Mouse (Mus musculus): ENCODE measurements around the gene Dcps. TPM values are rescaled to one million over a fixed set of nuclear protein-coding genes. Genes with fewer than 3 reads are reported as not detected.

Dcps gene
- total and polyA plus RNA-seq, 3 experiments, result 39.1 to 84.2 (median 53.4) TPM

DNA sequence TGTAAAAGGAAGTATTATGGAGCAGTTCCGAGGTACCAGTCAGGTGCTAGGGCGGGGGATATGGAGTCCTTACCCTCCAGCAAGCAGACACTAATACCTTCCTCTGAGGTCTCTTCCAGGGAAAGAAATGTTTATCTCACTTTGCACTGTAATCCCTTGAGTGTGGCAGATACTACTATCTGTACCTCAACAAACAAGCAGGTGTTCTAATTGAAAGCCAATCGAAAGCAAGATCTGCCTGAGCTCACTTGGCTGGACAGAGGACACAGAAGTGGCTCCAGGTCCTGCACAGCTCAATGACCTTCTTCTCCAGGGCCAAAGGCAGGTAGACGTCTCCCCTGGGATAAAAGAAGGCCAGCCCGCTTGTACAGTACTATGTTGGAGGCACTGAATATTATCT lies 65.8 kb downstream of the Dcps start:
- peaks cover 94% of the 10 kb centered on the region for H3K36me3 ChIP-seq (replicated peaks)
- no peaks in the 10 kb centered on the region for H3K9me3 ChIP-seq (replicated peaks)
- no peaks in the 10 kb centered on the region for H3K27me3 ChIP-seq (ENCODE audit: insufficient read depth, low read length)
- DNase-seq (ENCODE audit: low spot score), result no peak
- H3K4me3 ChIP-seq (ENCODE audit: low read depth, low read length), result no peak overlapping the region
- H3K4me1 ChIP-seq (ENCODE audit: insufficient read depth, low read depth, low read length), result peaks cover 85% of the 10 kb centered on the region
- no peak for ATAC-seq (ENCODE audit: extremely low read depth, insufficient number of reproducible peaks, low FRiP score, poor library complexity, severe bottlenecking)
- TF ChIP-seq GATA1 (IDR thresholded peaks at IDR 0.05; ENCODE audit: borderline replicate concordance, low read length), result no peak
- TF ChIP-seq TAL1 (conservative IDR thresholded peaks at IDR 0.05; ENCODE audit: low read depth, low read length), result 0 out of 2 replicates have a peak, but pooled peaks have one; percentile 22
- TF ChIP-seq CTCF (IDR thresholded peaks at IDR 0.05; ENCODE audit: low read depth, low read length), result no peak
- no peak for TF ChIP-seq POLR2AphosphoS5 (IDR thresholded peaks at IDR 0.05; ENCODE audit: insufficient replicate concordance, low read depth, low read length)
- TF ChIP-seq GATA2 (IDR thresholded peaks at IDR 0.05; ENCODE audit: borderline replicate concordance, low read depth, low read length), result no peak

DNA sequence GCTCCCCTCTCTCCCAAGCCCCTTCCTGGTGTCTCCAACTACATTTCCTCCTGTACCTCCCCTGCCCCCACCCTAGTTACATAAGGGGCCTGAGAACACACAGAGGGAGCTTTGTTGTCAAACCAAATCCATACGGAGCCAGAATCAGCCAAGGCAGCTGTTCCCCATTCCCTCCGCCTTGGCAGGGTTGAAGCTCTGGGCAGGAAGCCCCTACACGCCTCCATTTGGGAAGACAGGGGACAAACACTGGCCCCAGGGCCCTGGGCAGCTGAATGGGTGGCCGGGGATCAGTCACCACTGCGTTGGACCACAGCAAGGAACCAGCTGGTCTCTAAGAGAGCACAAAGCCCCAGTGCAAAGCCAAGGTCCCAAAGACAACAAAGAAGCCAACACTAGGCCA lies 66.9 kb downstream of the Dcps start:
- H3K36me3 ChIP-seq (replicated peaks), result peaks cover 93% of the 10 kb centered on the region
- no peaks in the 10 kb centered on the region for H3K27me3 ChIP-seq (ENCODE audit: insufficient read depth, low read length)
- H3K9me3 ChIP-seq (replicated peaks), result no peaks in the 10 kb centered on the region
- H3K4me1 ChIP-seq (ENCODE audit: insufficient read depth, low read depth, low read length), result peaks cover 78% of the 10 kb centered on the region
- no peak for DNase-seq (ENCODE audit: low spot score)
- no peak overlapping the region; the same call in 1 of the 2 replicates for H3K4me3 ChIP-seq (ENCODE audit: low read depth, low read length)
- ATAC-seq (ENCODE audit: extremely low read depth, insufficient number of reproducible peaks, low FRiP score, poor library complexity, severe bottlenecking), result no peak
- TF ChIP-seq CTCF (IDR thresholded peaks at IDR 0.05; ENCODE audit: low read depth, low read length) (no peak), POLR2AphosphoS5 (IDR thresholded peaks at IDR 0.05; ENCODE audit: insufficient replicate concordance, low read depth, low read length) (no peak), TAL1 (conservative IDR thresholded peaks at IDR 0.05; ENCODE audit: low read depth, low read length) (no peak), GATA1 (IDR thresholded peaks at IDR 0.05; ENCODE audit: borderline replicate concordance, low read length) (no peak), GATA2 (IDR thresholded peaks at IDR 0.05; ENCODE audit: borderline replicate concordance, low read depth, low read length) (no peak)

DNA sequence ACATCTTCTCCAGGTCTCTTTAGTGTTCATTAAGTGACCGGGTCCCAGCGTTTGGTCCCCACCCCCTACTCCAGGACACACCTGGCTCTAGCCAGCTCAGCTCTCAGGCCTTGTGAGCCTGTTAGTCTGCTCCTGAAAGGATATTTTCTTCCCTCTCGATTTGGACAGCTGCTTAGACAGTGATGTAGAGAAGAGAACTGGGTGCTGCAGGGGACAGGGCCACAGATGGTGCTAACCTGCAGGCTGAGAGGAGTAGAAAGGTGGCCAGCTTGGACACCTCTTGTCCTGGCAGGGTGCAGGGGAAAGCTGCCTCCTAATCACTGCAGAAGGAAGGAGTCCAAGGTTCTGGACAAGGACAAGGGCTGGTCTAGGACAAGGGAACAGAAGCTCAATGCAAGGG lies 67.8 kb downstream of the Dcps start:
- Histone ChIP-seq H3K4me1 (ENCODE audit: insufficient read depth, low read depth, low read length) (peaks cover 75% of the 10 kb centered on the region), H3K4me3 (ENCODE audit: low read depth, low read length) (no peak overlapping the region), H3K27me3 (ENCODE audit: insufficient read depth, low read length) (no peaks in the 10 kb centered on the region), H3K36me3 (replicated peaks) (peaks cover 92% of the 10 kb centered on the region), H3K9me3 (replicated peaks) (no peaks in the 10 kb centered on the region)
- ATAC-seq (ENCODE audit: extremely low read depth, insufficient number of reproducible peaks, low FRiP score, poor library complexity, severe bottlenecking) (no peak), DNase-seq (ENCODE audit: low spot score) (no peak)
- TF ChIP-seq GATA1 (IDR thresholded peaks at IDR 0.05; ENCODE audit: borderline replicate concordance, low read length), result no peak
- TF ChIP-seq GATA2 (IDR thresholded peaks at IDR 0.05; ENCODE audit: borderline replicate concordance, low read depth, low read length), result no peak
- TF ChIP-seq CTCF (IDR thresholded peaks at IDR 0.05; ENCODE audit: low read depth, low read length), result no peak
- no peak for TF ChIP-seq TAL1 (conservative IDR thresholded peaks at IDR 0.05; ENCODE audit: low read depth, low read length)
- TF ChIP-seq POLR2AphosphoS5 (IDR thresholded peaks at IDR 0.05; ENCODE audit: insufficient replicate concordance, low read depth, low read length), result no peak

DNA sequence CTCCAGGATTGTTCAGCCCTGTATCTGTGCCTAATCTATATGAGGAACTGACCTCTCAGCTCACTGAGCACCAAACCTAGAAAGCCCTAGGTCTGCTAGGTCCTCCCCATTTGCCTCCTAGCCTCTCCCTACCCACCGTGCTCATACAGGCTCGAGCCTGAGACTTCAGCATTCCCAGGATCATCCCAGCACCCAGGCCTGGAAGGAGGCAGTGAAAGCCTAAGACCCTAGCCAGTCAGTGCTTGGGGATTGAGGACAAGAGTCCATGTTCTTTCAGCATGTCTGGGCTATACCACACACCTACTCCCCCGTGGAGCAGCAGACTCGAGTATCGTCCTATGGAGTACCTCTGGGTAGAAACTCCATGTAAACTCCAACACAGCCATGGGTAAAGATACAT lies 68.5 kb downstream of the Dcps start:
- Histone ChIP-seq H3K4me1 (ENCODE audit: insufficient read depth, low read depth, low read length) (peaks cover 71% of the 10 kb centered on the region), H3K36me3 (replicated peaks) (peaks cover 93% of the 10 kb centered on the region), H3K27me3 (ENCODE audit: insufficient read depth, low read length) (no peaks in the 10 kb centered on the region), H3K4me3 (ENCODE audit: low read depth, low read length) (no peak overlapping the region), H3K9me3 (replicated peaks) (no peaks in the 10 kb centered on the region)
- DNase-seq (ENCODE audit: low spot score), result no peak
- TF ChIP-seq POLR2AphosphoS5 (IDR thresholded peaks at IDR 0.05; ENCODE audit: insufficient replicate concordance, low read depth, low read length) (no peak), GATA2 (IDR thresholded peaks at IDR 0.05; ENCODE audit: borderline replicate concordance, low read depth, low read length) (no peak), TAL1 (conservative IDR thresholded peaks at IDR 0.05; ENCODE audit: low read depth, low read length) (no peak), CTCF (IDR thresholded peaks at IDR 0.05; ENCODE audit: low read depth, low read length) (no peak), GATA1 (IDR thresholded peaks at IDR 0.05; ENCODE audit: borderline replicate concordance, low read length) (no peak)
- no peak for ATAC-seq (ENCODE audit: extremely low read depth, insufficient number of reproducible peaks, low FRiP score, poor library complexity, severe bottlenecking)

DNA sequence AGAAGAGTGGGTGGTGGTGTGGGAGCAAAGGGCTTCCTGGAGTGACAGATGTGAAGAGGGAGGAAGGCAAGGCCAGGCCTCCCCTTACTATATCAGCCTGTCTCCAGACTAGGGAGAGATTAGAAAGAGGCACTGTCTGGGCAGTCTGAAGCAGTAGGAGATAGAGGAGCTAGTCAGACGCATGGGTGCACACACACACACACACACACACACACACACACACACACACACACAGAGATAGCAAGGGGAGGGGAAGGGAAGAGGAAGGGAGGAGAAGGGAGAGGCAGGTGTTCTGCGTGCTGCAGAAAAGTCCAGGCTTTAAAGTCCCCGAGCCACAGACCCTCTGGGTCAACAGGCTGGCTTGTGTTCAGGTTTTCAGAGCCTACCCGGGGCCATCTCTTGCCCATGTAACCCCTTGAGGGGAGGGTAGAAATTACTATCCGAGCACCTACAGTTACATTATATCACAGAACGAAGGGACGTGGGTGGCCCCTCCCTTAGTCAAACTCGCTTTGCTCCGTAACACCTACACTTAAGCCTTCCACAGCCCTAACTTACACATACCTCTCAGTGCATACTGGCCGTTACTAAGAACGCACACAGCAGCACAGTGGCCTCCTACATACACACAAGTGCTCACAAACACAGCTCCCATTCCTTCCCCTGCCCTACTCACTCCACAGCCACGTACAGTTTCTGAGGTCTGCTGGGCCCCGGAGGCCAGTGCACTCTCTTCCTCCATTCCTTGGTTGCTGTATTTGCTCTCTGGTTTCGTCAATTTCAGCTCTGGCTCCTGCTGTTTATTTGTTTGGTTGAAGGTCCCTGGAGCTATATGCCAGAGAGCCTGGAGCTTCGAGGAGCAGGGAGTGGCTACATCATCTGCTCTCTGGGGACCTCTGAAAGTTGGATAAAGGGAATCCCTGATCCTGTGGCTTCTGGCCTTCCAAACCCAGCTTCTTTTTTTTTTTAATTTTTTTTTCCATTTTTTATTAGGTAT lies 69.7 kb downstream of the Dcps start:
- Histone ChIP-seq H3K36me3 (replicated peaks) (peaks cover 90% of the 10 kb centered on the region), H3K9me3 (replicated peaks) (no peaks in the 10 kb centered on the region), H3K27me3 (ENCODE audit: insufficient read depth, low read length) (no peaks in the 10 kb centered on the region), H3K4me1 (ENCODE audit: insufficient read depth, low read depth, low read length) (peaks cover 59% of the 10 kb centered on the region), H3K4me3 (ENCODE audit: low read depth, low read length) (no peak overlapping the region)
- ATAC-seq (ENCODE audit: extremely low read depth, insufficient number of reproducible peaks, low FRiP score, poor library complexity, severe bottlenecking) (peak; percentile 64), DNase-seq (ENCODE audit: low spot score) (no peak)
- TF ChIP-seq GATA1 (IDR thresholded peaks at IDR 0.05; ENCODE audit: borderline replicate concordance, low read length), result no peak
- no peak for TF ChIP-seq POLR2AphosphoS5 (IDR thresholded peaks at IDR 0.05; ENCODE audit: insufficient replicate concordance, low read depth, low read length)
- TF ChIP-seq CTCF (IDR thresholded peaks at IDR 0.05; ENCODE audit: low read depth, low read length), result no peak
- no peak for TF ChIP-seq TAL1 (conservative IDR thresholded peaks at IDR 0.05; ENCODE audit: low read depth, low read length)
- TF ChIP-seq GATA2 (IDR thresholded peaks at IDR 0.05; ENCODE audit: borderline replicate concordance, low read depth, low read length), result no peak

DNA sequence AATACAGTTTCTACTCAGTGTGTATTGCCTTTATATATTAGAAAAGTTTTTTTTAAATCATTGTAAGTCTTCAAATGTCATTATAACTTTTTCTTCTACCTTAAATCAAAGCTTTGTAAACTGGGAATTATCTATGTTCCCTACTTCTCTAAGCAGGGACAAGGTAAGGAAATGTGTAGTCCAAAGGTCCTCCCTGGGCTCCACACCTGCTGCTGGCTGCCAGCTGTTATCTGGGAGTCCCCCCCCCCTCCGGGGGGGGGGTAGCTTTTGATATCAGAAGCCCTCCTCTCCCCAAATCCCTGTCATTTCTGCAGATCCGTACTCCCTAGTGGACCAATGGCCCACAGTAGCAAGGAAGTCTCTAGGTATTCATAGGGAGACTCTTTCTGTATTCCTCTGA lies 70.4 kb downstream of the Dcps start:
- ATAC-seq (ENCODE audit: extremely low read depth, insufficient number of reproducible peaks, low FRiP score, poor library complexity, severe bottlenecking), result no peak
- Histone ChIP-seq H3K4me1 (ENCODE audit: insufficient read depth, low read depth, low read length) (peaks cover 55% of the 10 kb centered on the region), H3K4me3 (ENCODE audit: low read depth, low read length) (no peak overlapping the region)

More for the DNA sequence above, 70.4 kb downstream of the Dcps start:
- no peak for TF ChIP-seq POLR2AphosphoS5 (IDR thresholded peaks at IDR 0.05; ENCODE audit: insufficient replicate concordance, low read depth, low read length)
- TF ChIP-seq GATA2 (IDR thresholded peaks at IDR 0.05; ENCODE audit: borderline replicate concordance, low read depth, low read length), result no peak
- TF ChIP-seq TAL1 (conservative IDR thresholded peaks at IDR 0.05; ENCODE audit: low read depth, low read length), result no peak
- no peak for TF ChIP-seq GATA1 (IDR thresholded peaks at IDR 0.05; ENCODE audit: borderline replicate concordance, low read length)
- no peak for TF ChIP-seq CTCF (IDR thresholded peaks at IDR 0.05; ENCODE audit: low read depth, low read length)
- H3K9me3 ChIP-seq (replicated peaks), result no peaks in the 10 kb centered on the region
- H3K36me3 ChIP-seq (replicated peaks), result peaks cover 91% of the 10 kb centered on the region
- DNase-seq (ENCODE audit: low spot score), result no peak
- H3K27me3 ChIP-seq (ENCODE audit: insufficient read depth, low read length), result no peaks in the 10 kb centered on the region

Measured in G1E (cell line).